Mouse (Mus musculus) left cerebral cortex, adult 18-20 months (tissue): Measurements from ENCODE around the gene Myo18b. TPM values are rescaled to one million over a fixed set of nuclear protein-coding genes. Genes with fewer than 3 reads are reported as not detected.

Source experiments
- DNase-seq, 2 experiments: peaks; one replicate each; pipeline ENCODE4 v3.0.0; 2021 to 2022; ENCODE audit warnings: low spot score in 2 of 2, mixed read lengths in 1 of 2
- total RNA-seq, 2 experiments: library from RNA; stranded (reverse); gene quantifications; 2 replicates each; pipeline ENCODE4 v1.2.3; 2021

The Myo18b gene
- total RNA-seq, 2 experiments from 2014 or later = 1.1 to 1.7 TPM

DNA sequence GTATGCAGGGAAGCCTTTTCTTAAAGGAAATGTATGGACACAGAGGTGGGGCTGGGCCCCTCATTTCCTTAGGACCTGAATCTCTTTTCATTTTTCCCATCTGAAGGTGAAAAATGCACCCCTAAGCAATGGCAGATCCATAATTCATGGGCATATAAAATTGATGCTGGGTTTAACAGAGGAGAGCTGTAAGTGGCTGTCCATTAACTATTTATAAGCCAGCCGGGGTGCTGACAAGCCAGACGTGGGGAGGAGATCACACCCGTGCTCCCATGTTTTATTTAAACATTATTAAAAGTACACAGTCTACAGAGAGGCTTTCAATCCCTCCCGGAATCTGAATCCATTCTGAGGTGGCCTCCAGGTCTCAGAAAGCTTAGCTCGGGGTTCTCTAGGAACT lies 146.5 kb downstream of the Myo18b start:
- no peak for DNase-seq

DNA sequence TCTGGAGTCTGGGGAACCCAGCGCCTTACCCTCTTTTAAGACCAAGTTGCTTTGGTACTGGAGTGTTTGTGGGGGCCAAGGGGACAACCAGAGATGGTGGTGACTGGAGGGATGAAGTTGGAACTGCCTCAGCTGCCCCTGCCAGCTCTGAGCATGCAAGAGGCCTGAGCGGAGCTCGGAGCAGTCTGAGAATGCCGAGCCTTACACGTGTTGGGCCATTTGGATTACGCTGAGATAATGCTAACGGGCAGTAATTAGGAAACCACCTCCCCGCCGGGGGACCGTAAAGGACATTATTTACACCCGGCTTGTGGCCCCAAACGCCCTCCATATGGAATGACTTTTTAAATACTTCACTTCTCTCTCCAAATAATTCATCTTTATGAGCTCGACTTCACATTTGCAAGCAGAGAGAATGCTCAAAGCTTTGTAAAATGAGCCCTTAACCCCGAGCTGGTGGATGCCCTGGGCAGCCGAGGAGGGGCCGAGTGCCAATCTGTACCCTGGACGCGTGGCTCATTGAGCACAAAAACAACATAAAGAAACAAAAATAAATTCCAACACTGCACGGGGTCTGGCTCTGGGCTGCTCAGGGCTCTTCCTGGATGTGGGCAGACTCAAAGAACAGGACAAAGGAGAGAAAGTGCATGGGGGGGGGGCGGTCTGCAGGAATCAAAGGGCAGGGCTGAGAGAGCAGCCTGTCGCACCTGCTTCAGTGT lies 148.0 kb downstream of the Myo18b start:
- no peak for DNase-seq

DNA sequence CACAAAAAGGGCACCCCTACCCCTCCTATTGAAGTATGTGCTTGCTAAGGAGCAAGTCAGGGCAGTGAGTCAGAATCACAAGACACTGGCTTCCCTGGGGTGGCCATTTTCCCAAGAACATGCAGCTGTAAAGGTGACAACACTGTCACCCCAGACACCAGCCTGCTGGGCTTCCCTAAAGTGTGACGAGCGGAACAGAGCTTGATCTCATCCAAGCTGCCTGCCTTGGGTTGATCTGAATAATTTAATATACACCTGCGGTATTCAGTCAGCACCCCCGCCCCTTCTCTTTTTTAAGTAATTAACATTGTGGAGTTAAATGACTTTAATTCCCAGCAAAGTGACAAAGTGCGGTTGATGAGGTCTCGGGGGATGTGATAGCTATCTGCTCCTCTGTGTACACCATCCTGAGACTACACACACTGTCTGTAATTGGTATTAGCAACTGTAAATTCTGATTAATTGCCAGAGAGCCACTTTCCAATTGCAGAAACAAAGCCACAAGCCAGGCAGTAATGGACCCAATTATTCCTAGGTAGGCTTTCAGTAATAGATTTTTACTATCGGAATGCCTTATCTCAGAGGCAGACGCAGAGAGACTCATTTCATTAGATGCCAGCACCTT lies 148.7 kb downstream of the Myo18b start:
- DNase-seq = no peak

DNA sequence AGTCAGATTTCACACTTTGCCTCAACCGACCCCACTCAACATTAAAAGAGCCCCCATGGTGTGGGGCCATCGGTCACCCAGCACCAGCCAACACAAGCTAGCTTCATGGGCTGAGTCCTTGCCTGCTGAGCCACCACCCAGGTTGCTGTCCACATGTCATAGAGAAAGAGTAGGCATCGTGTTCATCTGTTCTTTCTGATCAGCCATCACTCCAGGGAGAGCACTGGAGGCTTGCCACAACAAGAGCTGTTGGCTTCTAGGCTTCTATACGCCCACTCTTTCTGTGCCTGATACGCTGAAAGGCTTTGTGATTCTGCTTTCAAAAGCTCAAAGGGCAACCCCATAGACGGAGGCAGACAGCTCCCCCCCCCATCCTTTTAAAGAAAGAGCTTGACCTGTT lies 151.0 kb downstream of the Myo18b start:
- DNase-seq = no peak

DNA sequence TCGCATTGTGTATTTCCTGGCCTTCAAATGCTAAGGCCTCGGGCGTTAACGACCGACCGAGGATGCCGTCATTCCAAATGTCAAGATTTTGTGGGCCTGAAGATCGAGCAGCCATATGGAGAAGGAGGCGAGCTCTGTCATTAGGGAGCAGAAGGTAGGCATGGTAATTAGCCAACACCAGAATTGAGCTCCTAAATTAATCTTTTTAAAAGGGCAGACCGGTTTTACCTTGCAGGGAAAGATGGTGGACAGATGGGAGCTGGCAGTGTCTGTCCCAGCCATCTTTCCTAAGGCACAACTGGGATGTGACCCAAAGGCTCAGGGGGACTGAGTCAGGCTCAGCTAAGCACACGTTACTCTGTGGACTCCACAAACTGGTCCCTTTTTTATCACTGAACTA lies 151.6 kb downstream of the Myo18b start:
- no peak for DNase-seq

DNA sequence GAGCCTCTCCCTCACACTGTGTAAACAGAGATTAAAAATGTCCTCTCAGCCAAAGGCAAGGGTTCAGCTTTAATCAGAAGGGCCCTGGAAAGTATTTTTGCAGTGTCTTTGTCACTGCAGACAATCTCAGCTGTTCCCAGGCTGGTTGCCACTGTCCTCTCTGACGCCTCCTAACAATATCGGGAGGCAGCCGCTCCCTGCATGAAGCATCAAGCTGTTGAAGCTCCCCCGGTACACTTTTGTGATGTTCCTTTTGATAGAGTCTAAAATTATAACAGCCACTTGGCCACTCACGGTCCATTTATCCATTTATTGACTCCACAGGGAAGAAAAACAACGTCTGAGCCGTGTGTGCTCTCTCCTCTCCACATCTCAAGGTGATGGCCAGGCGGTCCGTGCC lies 153.0 kb downstream of the Myo18b start:
- DNase-seq = no peak

DNA sequence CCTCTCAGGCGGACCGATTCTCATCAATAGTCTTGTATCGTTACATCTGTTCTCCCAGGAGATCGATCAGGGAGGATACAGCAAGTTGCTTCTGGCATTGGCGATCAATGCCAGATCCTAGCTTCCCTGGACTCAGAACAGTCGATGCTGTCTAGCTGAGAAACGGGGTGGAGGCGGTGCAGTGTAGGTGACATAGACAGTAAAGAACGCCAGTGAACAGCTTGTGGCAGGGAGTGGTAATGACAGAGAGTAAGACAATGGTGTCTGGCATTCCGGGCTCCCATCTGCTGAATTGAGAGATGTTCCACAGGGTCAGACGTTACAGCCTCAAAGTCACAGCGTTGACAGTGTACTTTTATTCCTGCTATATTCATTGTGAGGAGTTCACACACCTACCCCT lies 155.5 kb downstream of the Myo18b start:
- peak; percentile 63 to 71 for DNase-seq

DNA sequence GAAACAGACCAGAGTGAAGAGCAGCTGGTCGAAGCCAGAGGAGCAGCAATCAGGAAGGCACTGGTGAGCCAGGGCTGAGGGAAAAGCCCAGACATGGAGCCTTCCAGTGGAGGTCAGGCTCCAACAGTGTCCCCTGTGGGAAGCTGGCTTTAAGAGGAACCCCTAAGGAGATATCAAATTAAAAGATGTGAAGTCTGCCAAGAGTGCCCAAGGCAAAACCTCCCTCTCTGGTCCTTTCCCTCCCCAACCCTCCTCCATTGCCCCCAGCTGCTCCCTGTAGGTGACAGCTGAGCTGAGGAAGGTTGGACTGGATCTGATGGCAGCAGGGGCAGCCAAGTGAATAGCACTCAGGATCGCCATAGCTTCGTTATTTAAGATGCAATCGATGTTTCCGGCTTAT lies 161.1 kb downstream of the Myo18b start:
- no peak for DNase-seq

DNA sequence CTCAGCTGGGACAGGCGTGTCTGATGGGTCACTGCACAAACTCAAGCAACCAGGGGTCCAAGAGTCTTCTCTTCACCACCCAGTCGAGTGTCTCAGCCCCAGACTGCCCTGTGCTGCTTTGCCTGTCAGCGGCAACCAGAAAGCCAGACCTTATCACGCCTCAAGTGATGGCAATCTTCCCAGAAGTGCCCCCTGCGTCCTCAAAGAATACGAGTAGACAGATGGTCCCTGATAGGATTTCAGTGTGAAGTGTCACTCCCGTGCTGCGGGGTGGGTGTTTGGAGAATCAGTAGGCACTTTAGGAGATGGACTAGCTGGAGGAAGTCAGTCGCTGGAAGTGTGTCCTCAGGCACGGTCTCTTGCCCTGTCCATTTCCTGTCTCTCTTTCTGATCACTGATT lies 165.6 kb downstream of the Myo18b start:
- no peak for DNase-seq

DNA sequence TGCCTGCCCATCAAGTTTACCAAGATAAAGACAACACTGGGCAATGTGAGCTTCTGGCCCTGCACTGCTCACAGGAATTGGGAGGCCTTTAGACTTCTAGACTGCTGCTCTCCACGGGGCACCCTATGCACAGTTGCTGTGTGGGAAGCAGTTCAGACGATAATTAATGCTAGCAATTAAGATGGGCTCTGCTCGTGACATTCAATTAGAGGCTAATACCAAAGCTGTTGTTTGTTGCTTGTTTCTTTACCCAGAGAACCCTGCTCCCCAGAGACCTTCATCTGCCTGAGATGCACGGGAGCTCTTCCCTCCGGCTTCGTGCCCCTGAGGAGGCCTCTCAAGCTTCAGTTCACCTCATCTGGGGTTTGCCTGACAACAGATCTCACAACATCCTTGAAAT lies 167.7 kb downstream of the Myo18b start:
- DNase-seq = no peak

DNA sequence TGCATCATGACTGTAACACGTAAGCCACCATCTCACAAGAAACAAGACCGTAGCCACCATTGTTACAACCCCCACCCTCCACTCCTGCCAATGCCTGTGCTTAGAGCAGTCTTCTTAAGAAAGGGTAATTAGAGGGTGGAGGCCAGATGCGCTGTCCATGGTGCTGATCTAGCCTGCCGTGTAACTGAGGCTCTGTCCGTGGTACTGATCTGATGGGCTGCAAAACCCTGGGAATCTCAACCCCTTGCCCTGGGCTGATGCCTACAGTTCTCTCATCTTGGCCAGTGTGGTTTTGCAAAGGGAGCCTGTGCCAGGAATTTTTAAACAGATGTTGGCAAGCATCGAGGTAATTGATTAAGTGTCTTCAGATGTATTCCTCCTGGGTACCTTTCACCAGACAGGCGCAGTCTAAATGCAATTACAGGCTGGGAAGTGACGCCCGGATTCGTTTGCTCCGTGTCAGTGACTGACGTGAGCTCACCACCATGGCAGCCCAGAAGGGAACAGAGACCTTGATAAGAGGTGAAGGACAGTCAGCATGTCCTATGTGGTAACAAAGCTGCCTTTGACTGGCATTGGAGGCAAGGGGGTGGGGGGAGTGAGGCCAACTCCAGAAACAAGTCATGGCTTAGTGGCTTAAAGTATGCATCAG lies 177.4 kb downstream of the Myo18b start:
- peak in 1 of 2 experiments; percentile 30 for DNase-seq

DNA sequence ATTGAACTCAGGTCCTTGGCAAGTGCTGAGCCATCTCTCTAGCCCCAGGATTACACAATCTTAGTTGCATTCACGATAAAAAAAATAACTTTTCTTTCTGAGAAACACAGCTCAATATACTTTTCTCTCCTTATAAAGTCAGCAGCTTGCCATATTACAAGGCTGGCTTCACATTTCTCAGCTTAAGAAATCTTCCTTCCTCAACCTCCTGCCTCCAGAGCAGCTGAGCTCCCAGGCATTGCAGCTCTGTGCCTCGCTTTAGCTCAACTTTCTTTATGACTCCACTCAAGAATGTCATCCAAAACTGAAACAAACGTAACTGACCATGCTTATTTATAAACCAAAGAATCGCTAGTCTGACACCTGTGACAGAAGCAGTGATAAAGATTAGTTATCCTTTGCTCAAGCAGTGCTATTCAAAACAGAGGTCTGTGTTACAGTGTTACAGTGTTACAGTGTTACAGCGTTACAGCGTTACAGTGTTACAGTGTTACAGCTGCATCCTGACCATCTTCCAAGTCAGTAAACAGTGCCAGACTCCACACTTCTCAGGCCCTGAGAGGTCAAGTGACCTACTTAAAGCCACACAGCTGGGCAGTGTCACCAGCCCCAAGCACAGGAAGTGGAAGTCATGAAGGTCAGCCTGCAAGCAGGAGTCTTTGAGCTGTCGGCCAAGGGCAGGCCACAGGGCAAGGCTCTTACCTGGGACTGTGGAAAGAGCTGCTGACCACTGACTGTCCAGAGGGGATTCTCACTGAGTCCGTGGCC lies 181.3 kb downstream of the Myo18b start:
- DNase-seq = no peak

DNA sequence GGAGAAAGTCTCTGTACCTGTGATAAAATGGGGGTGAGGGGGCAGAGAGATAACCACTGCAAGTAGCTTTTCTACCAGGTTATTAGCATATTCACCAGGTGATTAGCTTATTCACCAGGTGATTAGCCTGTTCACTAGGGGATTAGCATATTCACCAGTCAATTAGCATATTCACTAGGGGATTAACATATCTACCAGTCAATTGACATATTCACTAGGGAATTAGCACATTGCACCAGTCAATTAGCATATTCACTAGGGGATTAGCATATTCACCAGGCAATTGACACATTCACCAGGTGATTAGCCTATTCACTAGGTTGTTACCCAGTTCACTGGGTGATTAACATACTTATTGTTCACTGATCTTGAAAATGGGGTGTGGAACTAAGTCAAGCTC lies 186.3 kb downstream of the Myo18b start:
- no peak for DNase-seq

DNA sequence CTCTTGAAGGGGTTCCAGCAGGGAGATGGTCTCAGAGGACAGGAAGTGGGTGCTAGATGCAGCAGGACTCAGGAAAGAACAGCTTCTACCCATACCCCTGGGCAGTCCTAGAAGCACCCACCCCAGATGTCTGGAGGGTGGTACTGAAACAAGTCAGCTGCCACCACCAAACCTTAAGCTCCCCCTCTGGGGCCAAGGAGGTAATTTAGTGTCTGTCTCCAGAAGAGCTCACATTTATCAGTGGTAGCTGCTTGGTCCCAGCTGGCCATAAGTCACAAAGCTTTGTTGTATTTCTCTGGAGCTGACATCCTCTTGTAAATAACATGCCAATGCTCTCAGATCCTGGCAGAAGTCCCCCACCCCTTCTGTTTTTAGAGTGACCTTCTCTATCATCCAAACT lies 187.7 kb downstream of the Myo18b start:
- DNase-seq = no peak

DNA sequence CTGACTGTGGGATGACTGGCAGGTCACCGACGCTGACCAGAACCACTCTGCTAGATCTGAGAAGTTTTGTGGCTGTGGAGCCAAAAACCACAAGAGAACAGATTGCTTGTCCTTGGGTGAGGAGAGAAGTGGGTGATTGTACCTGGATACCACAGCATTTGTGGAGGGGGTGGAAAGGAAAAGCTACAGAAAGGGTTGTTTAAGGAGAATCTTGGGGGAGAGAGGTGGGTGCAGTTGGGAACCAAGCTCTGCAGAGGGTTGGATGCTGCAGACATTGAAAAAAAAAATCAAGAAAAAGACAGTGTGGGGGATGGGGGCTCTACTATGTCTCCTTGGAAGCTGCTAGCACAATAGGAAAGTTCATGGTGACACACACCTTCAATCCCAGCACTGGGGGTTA lies 188.7 kb downstream of the Myo18b start:
- DNase-seq = peak in 1 of 2 experiments; percentile 39

DNA sequence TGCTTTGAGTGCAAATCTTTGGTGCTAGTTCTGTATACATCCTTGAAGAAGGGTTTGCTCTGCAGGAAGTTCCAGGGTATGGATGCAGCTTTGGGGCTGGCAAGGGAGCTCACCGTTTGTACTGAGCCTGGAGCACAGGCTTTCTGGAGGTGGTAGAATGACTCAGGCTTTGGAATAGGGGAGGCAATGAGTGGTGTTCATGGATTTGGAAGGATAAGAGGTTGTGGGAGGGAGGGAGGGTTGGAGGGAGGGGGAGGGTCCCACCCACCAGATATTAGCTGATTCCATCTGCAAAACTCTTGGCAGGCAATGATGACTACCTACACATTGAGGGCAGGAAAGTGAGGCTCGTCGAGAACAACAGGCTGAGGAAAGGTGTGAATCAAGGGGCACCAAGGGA lies 195.4 kb downstream of the Myo18b start:
- peak; percentile 59 to 60 for DNase-seq

DNA sequence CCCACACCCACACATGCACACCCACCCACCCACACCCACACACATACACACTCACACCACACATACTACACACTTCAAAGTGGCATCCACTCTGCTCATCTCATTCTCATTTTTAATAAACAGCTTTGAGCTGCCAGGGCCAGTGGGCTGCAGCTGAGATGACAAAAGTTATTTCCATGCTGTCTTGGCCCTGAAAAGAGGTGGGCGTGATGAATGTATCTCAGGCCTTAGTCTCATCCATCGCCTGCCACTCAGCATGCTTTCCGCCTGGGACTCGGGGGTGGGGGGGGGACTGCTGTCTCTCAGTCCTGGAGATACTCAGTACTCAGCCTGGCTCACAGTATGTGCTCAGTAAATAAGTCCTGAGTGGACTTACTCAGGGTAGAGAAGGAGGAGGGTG lies 199.5 kb downstream of the Myo18b start:
- DNase-seq = peak in 1 of 2 experiments; percentile 40

DNA sequence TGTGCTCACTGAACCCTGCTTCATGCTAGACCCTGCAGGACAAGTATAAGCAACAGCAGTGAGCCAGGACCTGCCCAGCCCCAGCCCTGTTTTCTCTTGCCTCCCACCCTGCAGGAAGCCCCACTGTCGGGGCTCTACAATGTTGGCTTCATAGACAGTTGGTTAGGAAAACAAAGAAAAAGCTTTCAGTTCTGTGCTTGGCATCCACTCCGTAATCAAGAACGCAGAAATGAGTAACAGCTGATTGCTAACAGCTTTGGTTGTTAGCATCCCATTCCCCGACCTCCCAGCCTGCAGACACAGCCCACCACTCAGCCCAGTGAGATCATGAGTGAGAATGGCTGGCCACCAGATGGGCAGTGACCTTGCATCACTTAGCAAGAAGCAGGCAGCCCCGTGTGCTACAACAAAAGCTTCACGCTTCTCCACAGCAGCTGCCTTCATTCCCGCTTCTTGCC lies 200.9 kb downstream of the Myo18b start:
- no peak for DNase-seq

DNA sequence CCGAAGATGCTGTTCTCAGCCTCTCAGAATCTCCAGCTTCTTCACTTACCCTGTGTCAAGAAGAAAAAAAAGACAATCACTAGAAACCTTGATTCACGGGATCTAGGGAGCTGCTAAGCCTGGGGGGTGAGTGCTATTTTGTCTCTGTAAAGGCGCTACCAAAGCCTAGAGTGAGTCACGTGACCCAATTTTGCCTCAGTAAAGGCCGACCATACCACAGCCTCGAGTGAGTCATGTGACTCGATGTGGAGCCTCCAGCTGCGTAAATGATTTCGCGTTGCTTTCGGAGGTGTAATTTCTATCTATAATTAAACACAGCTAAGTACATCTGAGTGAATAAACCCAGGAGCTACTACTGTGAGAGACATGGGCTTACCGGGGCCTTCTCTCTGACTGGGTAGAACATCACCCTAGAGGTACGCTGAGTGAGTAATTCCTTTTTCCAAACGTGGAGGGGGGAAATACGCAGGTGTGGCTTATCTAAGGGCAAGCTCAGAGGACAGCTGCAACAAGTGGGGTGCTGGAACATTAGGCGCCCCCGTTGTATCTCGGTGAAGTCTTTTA lies 202.8 kb downstream of the Myo18b start:
- DNase-seq = peak; percentile 41 to 50

DNA sequence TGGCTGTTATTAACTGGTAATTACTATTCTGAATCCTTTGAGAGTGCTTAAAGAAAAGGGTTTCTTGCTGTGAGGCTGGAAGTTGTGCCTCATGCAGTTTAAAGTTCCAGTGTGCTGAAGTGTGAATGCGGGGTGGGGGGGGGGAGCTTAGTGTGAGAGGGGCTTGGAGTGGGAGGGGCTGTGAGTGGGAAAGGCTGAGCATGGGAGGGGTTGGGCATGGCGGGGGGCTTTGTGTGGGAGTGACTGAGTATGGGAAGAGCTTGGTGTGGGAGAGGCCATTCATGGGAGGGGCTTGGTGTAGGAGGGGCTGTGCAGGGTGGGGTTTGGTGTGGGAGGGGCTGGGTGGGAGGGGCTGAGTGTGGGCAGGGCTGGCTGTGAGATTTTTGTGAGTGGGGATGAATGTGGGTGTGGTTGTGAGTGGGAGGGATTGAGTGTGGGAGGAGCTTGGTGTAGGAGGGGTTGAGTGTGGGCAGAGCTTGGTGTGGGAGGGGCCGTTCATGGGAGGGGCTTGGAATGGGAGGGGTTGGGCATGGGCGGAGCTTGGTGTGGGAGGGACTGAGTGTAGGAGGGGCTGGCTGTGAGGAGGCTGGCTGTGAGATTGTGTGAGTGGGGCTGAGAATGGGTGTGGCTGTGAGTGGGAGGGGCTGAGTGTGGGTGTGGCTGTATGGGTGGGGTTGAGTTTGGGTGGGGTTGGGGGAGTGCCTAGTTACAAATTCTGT lies 208.9 kb downstream of the Myo18b start:
- no peak for DNase-seq
